Mouse (Mus musculus): ENCODE measurements around the gene Nwd2.

DNA sequence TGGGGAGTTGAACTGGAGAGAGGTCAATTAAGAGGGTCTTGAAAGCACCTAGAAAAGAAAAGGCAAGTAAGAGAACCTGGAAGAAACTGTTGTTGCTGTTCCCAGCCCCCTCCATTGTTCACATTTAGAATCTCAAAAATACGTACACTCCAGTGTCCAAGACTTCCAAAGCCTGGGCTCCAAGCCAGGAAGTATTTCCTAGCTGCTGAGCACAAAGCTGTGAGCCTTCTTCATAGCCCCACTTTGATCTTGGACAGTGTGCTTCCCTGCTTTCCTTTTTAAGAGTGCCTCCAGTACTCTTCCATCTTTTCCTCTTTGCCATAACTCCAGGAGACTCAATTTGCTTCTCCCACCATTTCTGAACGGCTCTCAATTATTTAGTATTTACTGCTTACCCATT lies 14.3 kb upstream of the Nwd2 start:
- TF ChIP-seq TAL1 (conservative IDR thresholded peaks at IDR 0.05; ENCODE audit: low read depth, low read length) (no peak), CTCF (IDR thresholded peaks at IDR 0.05; ENCODE audit: low read depth, low read length) (no peak), POLR2AphosphoS5 (IDR thresholded peaks at IDR 0.05; ENCODE audit: insufficient replicate concordance, low read depth, low read length) (no peak), GATA1 (IDR thresholded peaks at IDR 0.05; ENCODE audit: borderline replicate concordance, low read length) (no peak)
